Mouse (Mus musculus) heart, postnatal 0 days (tissue): ENCODE data around the gene Srsf5.

Source experiments
- CTCF ChIP-seq: IDR thresholded peaks from 2 replicates; pipeline ENCODE4 v1.5.1; 2016; ENCODE audit warnings: antibody characterized with exemption, control low read depth, low read depth
- EP300 ChIP-seq: IDR thresholded peaks from 2 replicates; pipeline ENCODE4 v1.6.1; 2016; ENCODE audit warnings: antibody characterized with exemption, low read depth

- TF ChIP-seq CTCF, result no peak
- no peak for TF ChIP-seq EP300
Measured at GRCm38 (mm10) chr12:80956039-80956438, 10.7 kb downstream of the Srsf5 start.
